Mouse (Mus musculus) layer of hippocampus, adult 18-20 months (tissue): ENCODE measurements at regions not wholly inside any gene's neighbourhood (a gene's known extent, or its start where the extent isn't known, plus 50 kb on each side); places are given as distances from the start of the nearest gene placed in this dataset.
A peak's percentile ranks its signal among the peaks of the same experiment; 100 is the strongest.
"Not testable (repeated sequence)": the region's sequence is repeated elsewhere in the genome, so short reads cannot be mapped to it uniquely, and the experiment has no call there.

ENCODE experiments used
- DNase-seq, 2 experiments: peaks; one replicate each; pipeline ENCODE4 v3.0.0; 2022; ENCODE audit warnings: low spot score in 2 of 2

GRCm38 (mm10) chr8:20495542-20495941 lies 119.2 kb upstream of the Gm21119 start:
- not testable (repeated sequence) for DNase-seq

- DNase-seq = not testable (repeated sequence)
Measured at GRCm38 (mm10) chr8:20513920-20514319, 100.8 kb upstream of the Gm21119 start.

GRCm38 (mm10) chr8:20516324-20516830 lies 98.3 kb upstream of the Gm21119 start:
- DNase-seq = not testable (repeated sequence)

- not testable (repeated sequence) for DNase-seq
Measured at GRCm38 (mm10) chr8:20517551-20517950, 97.2 kb upstream of the Gm21119 start.

- DNase-seq = not testable (repeated sequence)
Measured at GRCm38 (mm10) chr8:20524539-20524938, 90.2 kb upstream of the Gm21119 start.

GRCm38 (mm10) chr8:20529048-20529447 lies 85.7 kb upstream of the Gm21119 start:
- DNase-seq = not testable (repeated sequence)

- not testable (repeated sequence) for DNase-seq
Measured at GRCm38 (mm10) chr8:20539031-20539430, 75.7 kb upstream of the Gm21119 start.

- not testable (repeated sequence) for DNase-seq
Measured at GRCm38 (mm10) chr8:20544084-20544483, 70.6 kb upstream of the Gm21119 start.

- DNase-seq = not testable (repeated sequence)
Measured at GRCm38 (mm10) chr8:20545347-20545746, 69.4 kb upstream of the Gm21119 start.

- not testable (repeated sequence) for DNase-seq
Measured at GRCm38 (mm10) chr8:20546401-20546800, 68.3 kb upstream of the Gm21119 start.

GRCm38 (mm10) chr8:20550054-20550778 lies 64.5 kb upstream of the Gm21119 start:
- DNase-seq = peak; percentile 98 to 100

- not testable (repeated sequence) for DNase-seq
Measured at GRCm38 (mm10) chr8:20556501-20557181, 58.1 kb upstream of the Gm21119 start.

GRCm38 (mm10) chr8:20557184-20557583 lies 57.5 kb upstream of the Gm21119 start:
- DNase-seq = not testable (repeated sequence)

- peak; percentile 47 to 53 for DNase-seq
Measured at GRCm38 (mm10) chr8:20557609-20558008, 57.1 kb upstream of the Gm21119 start.
